Mouse (Mus musculus) MEL (cell line): ENCODE measurements around the gene Rbfox3. TPM values are rescaled to one million over a fixed set of nuclear protein-coding genes. Genes with fewer than 3 reads are reported as not detected.

Source experiments
- DNase-seq: peaks from one replicate; pipeline ENCODE4 v3.0.0; 2011; ENCODE audit warnings: low read depth, low spot score
- H3K27ac ChIP-seq: 2 replicates; pipeline ENCODE4 v1.5.1; 2012; ENCODE audit warnings: low read depth, mild to moderate bottlenecking, control low read depth, low read length, moderate library complexity; ENCODE audit not compliant: control insufficient read depth
- H3K27me3 ChIP-seq, 2 experiments: fragments of 150-350 bp in 1 of 2; sonication (generic) in 1 of 2; 2 replicates each; pipeline ENCODE4 v1.6.1; 2012; ENCODE audit warnings: low read length in 2 of 2, mild to moderate bottlenecking in 2 of 2, improper control_type of control experiment in 1 of 2, moderate library complexity in 1 of 2; ENCODE audit not compliant: insufficient read depth in 2 of 2, control insufficient read depth in 1 of 2
- H3K36me3 ChIP-seq, 2 experiments: 2 replicates each; pipeline ENCODE4 v1.6.1; 2012 to 2014; ENCODE audit warnings: low read length in 2 of 2, improper control_type of control experiment in 1 of 2, inconsistent platforms in 1 of 2, mild to moderate bottlenecking in 1 of 2; ENCODE audit not compliant: insufficient read depth in 2 of 2, control insufficient read depth in 1 of 2
- H3K4me1 ChIP-seq, 2 experiments: fragments of 150-350 bp in 1 of 2; sonication (generic) in 1 of 2; 2 replicates each; pipeline ENCODE4 v1.6.1; 2012; ENCODE audit warnings: low read length in 2 of 2, improper control_type of control experiment in 1 of 2, mild to moderate bottlenecking in 1 of 2; ENCODE audit not compliant: insufficient read depth in 2 of 2, control insufficient read depth in 1 of 2
- H3K4me3 ChIP-seq, 2 experiments: fragments of 150-350 bp in 1 of 2; sonication (generic) in 1 of 2; 2 replicates each; pipeline ENCODE4 v1.5.1; 2012; ENCODE audit warnings: low read depth in 2 of 2, low read length in 2 of 2, mild to moderate bottlenecking in 2 of 2, moderate library complexity in 2 of 2, control low read depth in 1 of 2, improper control_type of control experiment in 1 of 2; ENCODE audit not compliant: control insufficient read depth in 1 of 2, insufficient read depth in 1 of 2
- H3K79me2 ChIP-seq: 2 replicates; pipeline ENCODE4 v1.6.1; 2012; ENCODE audit warnings: mild to moderate bottlenecking, low read length, moderate library complexity; ENCODE audit not compliant: control insufficient read depth, poor library complexity, insufficient read depth
- H3K9ac ChIP-seq: 2 replicates; pipeline ENCODE4 v1.6.1; 2012; ENCODE audit warnings: low read depth, mild to moderate bottlenecking, control low read depth, low read length, moderate library complexity; ENCODE audit not compliant: control insufficient read depth, poor library complexity, severe bottlenecking
- H3K9me3 ChIP-seq: fragments of 150-350 bp; sonication (generic); replicated peaks from 2 replicates; pipeline ENCODE4 v1.6.1; 2012; ENCODE audit warnings: mild to moderate bottlenecking, low read length, improper control_type of control experiment, moderate library complexity; ENCODE audit not compliant: insufficient read depth
- BHLHE40 ChIP-seq: IDR thresholded peaks from 2 replicates; pipeline ENCODE4 v1.6.1; 2012; ENCODE audit warnings: low read depth, mild to moderate bottlenecking, inconsistent platforms, low read length, improper control_type of control experiment, borderline replicate concordance
- CHD2 ChIP-seq: IDR thresholded peaks from 2 replicates; pipeline ENCODE4 v1.6.1; 2011; ENCODE audit warnings: low read length, improper control_type of control experiment
- CTCF ChIP-seq, 3 experiments: IDR thresholded peaks in 2 of 3; conservative IDR thresholded peaks in 1 of 3; 2 replicates each; pipeline ENCODE4 v1.5.1; 2011 to 2012; ENCODE audit warnings: low read length in 3 of 3, low read depth in 2 of 3, mild to moderate bottlenecking in 2 of 3, improper control_type of control experiment in 1 of 3, inconsistent platforms in 1 of 3, mixed read lengths in 1 of 3, moderate library complexity in 1 of 3; ENCODE audit not compliant: control insufficient read depth in 1 of 3, insufficient read depth in 1 of 3, poor library complexity in 1 of 3, severe bottlenecking in 1 of 3
- E2F4 ChIP-seq: IDR thresholded peaks from 2 replicates; pipeline ENCODE4 v1.6.1; 2011; ENCODE audit warnings: low read depth, low read length, improper control_type of control experiment, borderline replicate concordance
- GABPA ChIP-seq: IDR thresholded peaks from 2 replicates; pipeline ENCODE4 v1.6.1; 2012; ENCODE audit warnings: low read depth, mild to moderate bottlenecking, inconsistent platforms, low read length, improper control_type of control experiment, moderate library complexity
- HCFC1 ChIP-seq: IDR thresholded peaks from 2 replicates; pipeline ENCODE4 v1.6.1; 2012; ENCODE audit warnings: low read depth, mild to moderate bottlenecking, inconsistent platforms, low read length, improper control_type of control experiment, moderate library complexity
- JUND ChIP-seq: IDR thresholded peaks from 2 replicates; pipeline ENCODE4 v1.6.1; 2011; ENCODE audit warnings: low read depth, mild to moderate bottlenecking, improper control_type of control experiment, low read length
- KAT2A ChIP-seq: conservative IDR thresholded peaks from 2 replicates; pipeline ENCODE4 v1.6.1; 2012; ENCODE audit warnings: low read depth, low read length, improper control_type of control experiment, inconsistent platforms
- MAFK ChIP-seq: IDR thresholded peaks from 2 replicates; pipeline ENCODE4 v1.6.1; 2011; ENCODE audit warnings: low read depth, mild to moderate bottlenecking, low read length, improper control_type of control experiment, borderline replicate concordance
- MXI1 ChIP-seq: IDR thresholded peaks from 2 replicates; pipeline ENCODE4 v1.6.1; 2011; ENCODE audit warnings: mild to moderate bottlenecking, low read depth, low read length, improper control_type of control experiment
- MYC ChIP-seq: IDR thresholded peaks from 2 replicates; pipeline ENCODE4 v1.6.1; 2011; ENCODE audit warnings: low read depth, mild to moderate bottlenecking, low read length, improper control_type of control experiment, moderate library complexity
- POLR2A ChIP-seq, 2 experiments: IDR thresholded peaks; 2 replicates each; pipeline ENCODE4 v1.6.1; 2011 to 2012; ENCODE audit warnings: low read length in 2 of 2, mild to moderate bottlenecking in 2 of 2, control low read depth in 1 of 2, improper control_type of control experiment in 1 of 2, low read depth in 1 of 2, moderate library complexity in 1 of 2; ENCODE audit not compliant: control insufficient read depth in 1 of 2, insufficient read depth in 1 of 2, poor library complexity in 1 of 2
- POLR2AphosphoS5 ChIP-seq: IDR thresholded peaks from 2 replicates; pipeline ENCODE4 v1.6.1; 2012; ENCODE audit warnings: low read depth, borderline replicate concordance, mild to moderate bottlenecking, inconsistent platforms, low read length, moderate library complexity, mixed read lengths
- RAD21 ChIP-seq: IDR thresholded peaks from 2 replicates; pipeline ENCODE4 v1.6.1; 2011; ENCODE audit warnings: mild to moderate bottlenecking, low read depth, low read length, improper control_type of control experiment
- TBP ChIP-seq: IDR thresholded peaks from 2 replicates; pipeline ENCODE4 v1.8.0; 2011; ENCODE audit warnings: low read depth, low read length, improper control_type of control experiment
- TCF12 ChIP-seq: IDR thresholded peaks from 2 replicates; pipeline ENCODE4 v1.6.1; 2014; ENCODE audit warnings: low read depth, mild to moderate bottlenecking, inconsistent platforms, low read length, improper control_type of control experiment, moderate library complexity
- UBTF ChIP-seq: IDR thresholded peaks from 2 replicates; pipeline ENCODE4 v1.6.1; 2012; ENCODE audit warnings: low read depth, mild to moderate bottlenecking, inconsistent platforms, low read length, improper control_type of control experiment, moderate library complexity, borderline replicate concordance; ENCODE audit not compliant: insufficient read depth
- USF1 ChIP-seq: IDR thresholded peaks from 2 replicates; pipeline ENCODE4 v1.6.1; 2014; ENCODE audit warnings: low read depth, mild to moderate bottlenecking, inconsistent platforms, low read length, improper control_type of control experiment, moderate library complexity
- ZC3H11A ChIP-seq: IDR thresholded peaks from 2 replicates; pipeline ENCODE4 v1.6.1; 2012; ENCODE audit warnings: low read depth, mild to moderate bottlenecking, inconsistent platforms, low read length, improper control_type of control experiment
- ZKSCAN1 ChIP-seq: IDR thresholded peaks from 2 replicates; pipeline ENCODE4 v1.6.1; 2012; ENCODE audit warnings: low read depth, mild to moderate bottlenecking, inconsistent platforms, low read length, improper control_type of control experiment, moderate library complexity
- polyA plus RNA-seq, 2 experiments: library from polyadenylated mRNA; stranded (reverse) in 1 of 2; unstranded in 1 of 2; fragments of >175 nt in 1 of 2; fragments of >200 nt in 1 of 2; gene quantifications; 2 replicates each; pipeline versions ENCODE4 v1.2.1 to v1.2.4; 2012; ENCODE audit warnings: low replicate concordance in 2 of 2, low read depth in 1 of 2; ENCODE audit not compliant: insufficient read length in 2 of 2, insufficient read depth in 1 of 2, missing spikeins in 1 of 2
- total RNA-seq: library from RNA; depleted of rRNA; stranded (reverse); fragments of 300-350 nt; gene quantifications from 2 replicates; pipeline ENCODE4 v1.2.3, GENCODE M21; 2012

The Rbfox3 gene
- total and polyA plus RNA-seq, 3 experiments: not detected

GRCm38 (mm10) chr11:118885604-118886003 lies 25.8 kb downstream of the Rbfox3 start:
- no peak overlapping the region for H3K27ac ChIP-seq
- TF ChIP-seq RAD21: no peak
- TF ChIP-seq KAT2A: no peak
- no peak for TF ChIP-seq ZKSCAN1
- TF ChIP-seq JUND: no peak
- TF ChIP-seq ZC3H11A: no peak
- TF ChIP-seq USF1: no peak
- TF ChIP-seq MYC: no peak
- no peak for TF ChIP-seq UBTF
- no peak for TF ChIP-seq POLR2AphosphoS5
- no peak for TF ChIP-seq TCF12
- TF ChIP-seq CTCF (IDR thresholded peaks at IDR 0.05 in 2 of 3, conservative IDR thresholded peaks at IDR 0.05 in 1 of 3; ENCODE audit: control insufficient read depth in 1 of 3, insufficient read depth in 1 of 3, low read depth in 2 of 3, low read length in 3 of 3, poor library complexity in 1 of 3, severe bottlenecking in 1 of 3): no peak
- TF ChIP-seq E2F4: no peak
- no peak for TF ChIP-seq POLR2A (IDR thresholded peaks at IDR 0.05; ENCODE audit: control insufficient read depth in 1 of 2, insufficient read depth in 1 of 2, low read depth in 1 of 2, low read length in 2 of 2, poor library complexity in 1 of 2)
- TF ChIP-seq, all 39 proteins: peak for 0
- H3K4me3 ChIP-seq: no peak overlapping the region
- H3K9ac ChIP-seq: no peak overlapping the region
- H3K27me3 ChIP-seq: no peaks in the 10 kb centered on the region
- H3K79me2 ChIP-seq: no peaks in the 10 kb centered on the region
- no peaks in the 10 kb centered on the region for H3K9me3 ChIP-seq
- no peaks in the 10 kb centered on the region for H3K36me3 ChIP-seq
- DNase-seq: no peak
- H3K4me1 ChIP-seq: no peaks in the 10 kb centered on the region

GRCm38 (mm10) chr11:118885135-118885534 lies 26.3 kb downstream of the Rbfox3 start:
- Histone ChIP-seq H3K4me1 (no peaks in the 10 kb centered on the region), H3K9ac (no peak overlapping the region), H3K79me2 (no peaks in the 10 kb centered on the region), H3K4me3 (no peak overlapping the region), H3K27me3 (no peaks in the 10 kb centered on the region), H3K36me3 (no peaks in the 10 kb centered on the region), H3K9me3 (no peaks in the 10 kb centered on the region), H3K27ac (no peak overlapping the region)
- TF ChIP-seq ZC3H11A (no peak), JUND (no peak), CHD2 (no peak), MAFK (no peak), KAT2A (no peak), GABPA (no peak), TBP (no peak), MXI1 (no peak), BHLHE40 (no peak), HCFC1 (no peak)
- no peak for DNase-seq
